Mouse (Mus musculus) thymus, postnatal 36 days (tissue): ENCODE measurements at regions not wholly inside any gene's neighbourhood (a gene's known extent, or its start where the extent isn't known, plus 50 kb on each side); places are given as distances from the start of the nearest gene placed in this dataset.

Experiments used
- DNase-seq, 2 experiments: peaks; one replicate each; pipeline ENCODE4 v3.0.0; 2022; ENCODE audit warnings: mixed read lengths in 2 of 2

- no peak for DNase-seq
These were observed 56.9 kb upstream of the Sox2 start for GRCm38 (mm10) chr3:34593279-34593678.

- no peak for DNase-seq
These were observed 72.2 kb upstream of the Sox2 start for GRCm38 (mm10) chr3:34577896-34578530.

- DNase-seq = no peak
These were observed 73.1 kb upstream of the Sox2 start for GRCm38 (mm10) chr3:34577115-34577514.

- DNase-seq = no peak
These were observed 74.0 kb upstream of the Sox2 start for GRCm38 (mm10) chr3:34576159-34576558.

- no peak for DNase-seq
These were observed 75.4 kb upstream of the Sox2 start for GRCm38 (mm10) chr3:34574711-34575350.

- DNase-seq = no peak
These were observed 76.9 kb upstream of the Sox2 start for GRCm38 (mm10) chr3:34573312-34573711.

GRCm38 (mm10) chr3:34572081-34572480, 78.1 kb upstream of the Sox2 start:
- no peak for DNase-seq

GRCm38 (mm10) chr3:34571630-34572029, 78.6 kb upstream of the Sox2 start:
- no peak for DNase-seq

- no peak for DNase-seq
These were observed 80.2 kb upstream of the Sox2 start for GRCm38 (mm10) chr3:34569998-34570397.

GRCm38 (mm10) chr3:34568086-34568650, 82.0 kb upstream of the Sox2 start:
- DNase-seq = no peak

GRCm38 (mm10) chr3:34565386-34565785, 84.8 kb upstream of the Sox2 start:
- no peak for DNase-seq

- no peak for DNase-seq
These were observed 87.3 kb upstream of the Sox2 start for GRCm38 (mm10) chr3:34562893-34563292.

GRCm38 (mm10) chr3:34561709-34562108, 88.5 kb upstream of the Sox2 start:
- no peak for DNase-seq

- no peak for DNase-seq
These were observed 90.1 kb upstream of the Sox2 start for GRCm38 (mm10) chr3:34559841-34560703.

GRCm38 (mm10) chr3:34558821-34559520, 91.2 kb upstream of the Sox2 start:
- no peak for DNase-seq

GRCm38 (mm10) chr3:34552542-34553208, 97.5 kb upstream of the Sox2 start:
- DNase-seq = no peak

- DNase-seq = no peak
These were observed 99.1 kb upstream of the Sox2 start for GRCm38 (mm10) chr3:34551069-34551468.

GRCm38 (mm10) chr3:34550189-34550588, 100.0 kb upstream of the Sox2 start:
- DNase-seq = no peak

- DNase-seq = no peak
These were observed 117.8 kb upstream of the Sox2 start for GRCm38 (mm10) chr3:34532451-34532850.

- no peak for DNase-seq
These were observed 118.4 kb upstream of the Sox2 start for GRCm38 (mm10) chr3:34531836-34532235.

GRCm38 (mm10) chr3:34527546-34527945, 122.7 kb upstream of the Sox2 start:
- no peak for DNase-seq

- DNase-seq = no peak
These were observed 124.5 kb upstream of the Sox2 start for GRCm38 (mm10) chr3:34525730-34526129.
